Mouse (Mus musculus) bone marrow macrophage, adult 2 months (primary cell): ENCODE measurements around the gene Sh3rf1.

Experiments
- CTCF ChIP-seq: IDR thresholded peaks from 2 replicates; pipeline ENCODE4 v1.5.1; 2012; ENCODE audit warnings: low read depth, mild to moderate bottlenecking, low read length, moderate library complexity
- POLR2A ChIP-seq: IDR thresholded peaks from 2 replicates; pipeline ENCODE4 v1.6.1; 2012; ENCODE audit warnings: mild to moderate bottlenecking, low read depth, low read length, borderline replicate concordance

DNA sequence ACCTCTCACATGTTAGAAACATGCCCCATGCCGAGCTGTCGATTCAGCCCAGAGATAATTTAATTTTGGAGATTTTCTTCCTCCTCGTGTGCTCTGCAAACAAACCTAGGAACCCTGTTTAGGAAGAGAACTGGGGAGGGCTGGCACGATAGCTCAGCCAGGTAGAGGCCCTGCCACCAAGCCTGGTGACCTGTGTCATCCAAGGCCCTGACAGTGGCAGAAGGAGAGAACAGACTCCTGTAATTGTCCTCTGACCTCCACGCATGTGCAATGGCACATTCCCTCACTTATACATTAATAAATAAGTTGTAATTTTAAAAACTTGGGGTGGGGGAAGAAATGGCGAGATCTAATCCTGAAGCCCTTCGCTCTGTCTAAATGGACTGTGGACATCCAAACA, 179.2 kb downstream of the Sh3rf1 start:
- TF ChIP-seq CTCF (no peak), POLR2A (no peak)
